Mouse (Mus musculus): ENCODE measurements around the gene Dyrk1a. TPM values are rescaled to one million over a fixed set of nuclear protein-coding genes. Genes with fewer than 3 reads are reported as not detected.

Gene Dyrk1a
- total RNA-seq, 2 experiments from 2014 or later = 61.3 to 71.5 TPM

Other genes starting within 250 kb of the Dyrk1a start
- 1 to 10 TPM; 5.1 to 5.3 TPM for gene Ripply3, start 241.6 kb upstream of the Dyrk1a start, total RNA-seq (2021)
- 100 to 1,000 TPM in 1 of 2 experiments, 10 to 100 TPM in 1; 93.2 to 101 TPM for gene Ttc3, start 199.4 kb upstream of the Dyrk1a start, total RNA-seq (2021)
- 10 to 100 TPM; 65.4 to 95.0 TPM for gene Pigp, start 198.2 kb upstream of the Dyrk1a start, total RNA-seq (2021)
- gene Vps26c, start 43.2 kb upstream of the Dyrk1a start, total RNA-seq (2021) = 10 to 100 TPM; 54.0 to 54.3 TPM